Mouse (Mus musculus): ENCODE data around the gene Zfp944. TPM values are rescaled to one million over a fixed set of nuclear protein-coding genes. Genes with fewer than 3 reads are reported as not detected.
"Not testable (repeated sequence)": the region's sequence is repeated elsewhere in the genome, so short reads cannot be mapped to it uniquely, and the experiment has no call there.

Gene Zfp944
- 6.3 and 8.0 TPM in 2 replicates for polyA plus RNA-seq (2015; fragmentation: Nextera tagmentation; extraction: Ambion mirVana)

- H3K4me3 ChIP-seq (replicated peaks) = peak within 1 kb of the TSS; percentile 69
- not testable (repeated sequence) for H3K27me3 ChIP-seq; H3K9me3 ChIP-seq (replicated peaks)
- ATAC-seq (ENCODE audit: low read depth) (peak; percentile 99), DNase-seq (peak; percentile 61)
- peak within 1 kb of the TSS; percentile 79 for H3K9ac ChIP-seq
- H3K4me2 ChIP-seq = peak within 1 kb of the TSS; percentile 76
- WGBS (ENCODE audit: insufficient replicate concordance) = 0% methylated on average over 32 of the region's 43 CpGs
- H3K36me3 ChIP-seq = peaks cover 17% of the 10 kb centered on the region
- peak within 1 kb of the TSS; percentile 85 for H3K27ac ChIP-seq
- peaks cover 19% of the 10 kb centered on the region for H3K4me1 ChIP-seq (replicated peaks)
Observed at GRCm38 (mm10) chr17:22361101-22361781, at the start of gene Zfp944, which contains the start of gene Zfp758. Gene Zfp944, minus strand, starts transcription at chr17:22361400. Gene Zfp758, plus strand, starts transcription at chr17:22361453.

GRCm38 (mm10) chr17:22410756-22411155 is 49.6 kb upstream of the Zfp944 start:
- Histone ChIP-seq H3K36me3 (no peaks in the 10 kb centered on the region), H3K9me3 (replicated peaks) (no peaks in the 10 kb centered on the region), H3K27me3 (no peaks in the 10 kb centered on the region), H3K4me3 (replicated peaks) (no peak overlapping the region), H3K4me2 (no peak overlapping the region), H3K27ac (no peak overlapping the region), H3K9ac (no peak overlapping the region), H3K4me1 (replicated peaks) (no peaks in the 10 kb centered on the region)
- DNase-seq (no peak), ATAC-seq (ENCODE audit: low read depth) (no peak)
- WGBS (ENCODE audit: insufficient replicate concordance) = 36% methylated on average over 2 of the region's 2 CpGs

- no peak for ATAC-seq (ENCODE audit: low read depth)
- no peaks in the 10 kb centered on the region; the same call in 1 of the 2 replicates for H3K9me3 ChIP-seq (replicated peaks)
- H3K27me3 ChIP-seq = no peaks in the 10 kb centered on the region
- no peak for DNase-seq
- H3K9ac ChIP-seq = no peak overlapping the region
- H3K36me3 ChIP-seq = peaks cover 20% of the 10 kb centered on the region
- no peak overlapping the region for H3K4me2 ChIP-seq
- no peak overlapping the region for H3K4me3 ChIP-seq (replicated peaks)
- H3K27ac ChIP-seq = no peak overlapping the region
- peaks cover 19% of the 10 kb centered on the region for H3K4me1 ChIP-seq (replicated peaks)
- 86% methylated on average over 3 of the region's 3 CpGs for WGBS (ENCODE audit: insufficient replicate concordance)
Observed at GRCm38 (mm10) chr17:22363895-22364294, 2.7 kb upstream of the Zfp944 start.

GRCm38 (mm10) chr17:22360572-22360971 is 628 bp downstream of the Zfp944 start:
- Histone ChIP-seq H3K4me3 (replicated peaks) (peak overlapping the region; percentile 69), H3K9ac (peak overlapping the region; percentile 79), H3K4me2 (peak overlapping the region; percentile 76), H3K4me1 (replicated peaks) (peaks cover 19% of the 10 kb centered on the region), H3K9me3 (replicated peaks) (no peaks in the 10 kb centered on the region; the same call in 1 of the 2 replicates), H3K27ac (peak overlapping the region; percentile 63; the same call in 1 of the 2 replicates), H3K27me3 (no peaks in the 10 kb centered on the region), H3K36me3 (peaks cover 17% of the 10 kb centered on the region)
- ATAC-seq (ENCODE audit: low read depth) (no peak), DNase-seq (no peak)
- WGBS (ENCODE audit: insufficient replicate concordance) = 20% methylated on average over 5 of the region's 5 CpGs

GRCm38 (mm10) chr17:22352794-22353193 is 8.4 kb downstream of the Zfp944 start:
- DNase-seq = peak; percentile 12

GRCm38 (mm10) chr17:22315247-22315646 is 46.0 kb downstream of the Zfp944 start:
- 13% methylated on average over 2 of the region's 2 CpGs for WGBS (ENCODE audit: insufficient replicate concordance)
- peak overlapping the region; percentile 81 for H3K9ac ChIP-seq

More at GRCm38 (mm10) chr17:22352794-22353193, 8.4 kb downstream of the Zfp944 start:
- no peak overlapping the region for H3K9ac ChIP-seq
- H3K27me3 ChIP-seq = no peaks in the 10 kb centered on the region
- no peaks in the 10 kb centered on the region for H3K9me3 ChIP-seq (replicated peaks)
- peaks cover 9% of the 10 kb centered on the region; the same call in 1 of the 2 replicates for H3K36me3 ChIP-seq
- no peak overlapping the region for H3K4me2 ChIP-seq
- H3K4me1 ChIP-seq (replicated peaks) = no peaks in the 10 kb centered on the region
- H3K27ac ChIP-seq = no peak overlapping the region
- no peak for ATAC-seq (ENCODE audit: low read depth)
- H3K4me3 ChIP-seq (replicated peaks) = no peak overlapping the region

GRCm38 (mm10) chr17:22314730-22315226 is 46.4 kb downstream of the Zfp944 start, which contains the start of gene CT030661.1:
Gene CT030661.1, minus strand, starts transcription at chr17:22314837.
- DNase-seq (peak; percentile 86), ATAC-seq (ENCODE audit: low read depth) (peak; percentile 99)
- H3K4me2 ChIP-seq = peak within 1 kb of the TSS; percentile 65
- not testable (repeated sequence) for H3K27me3 ChIP-seq; H3K36me3 ChIP-seq; H3K4me1 ChIP-seq (replicated peaks); H3K9me3 ChIP-seq (replicated peaks)
- peak within 1 kb of the TSS; percentile 72 for H3K4me3 ChIP-seq (replicated peaks)
- WGBS (ENCODE audit: insufficient replicate concordance) = under 1% methylated on average over 20 of the region's 20 CpGs
- peak within 1 kb of the TSS; percentile 81 for H3K9ac ChIP-seq
- H3K27ac ChIP-seq = peak within 1 kb of the TSS; percentile 79

More at GRCm38 (mm10) chr17:22315247-22315646, 46.0 kb downstream of the Zfp944 start:
- H3K27me3 ChIP-seq; H3K9me3 ChIP-seq (replicated peaks); DNase-seq; ATAC-seq (ENCODE audit: low read depth); H3K4me1 ChIP-seq (replicated peaks); H3K36me3 ChIP-seq: not testable (repeated sequence)
- peak overlapping the region; percentile 72 for H3K4me3 ChIP-seq (replicated peaks)
- H3K27ac ChIP-seq = peak overlapping the region; percentile 41; the same call in 1 of the 2 replicates
- peak overlapping the region; percentile 65 for H3K4me2 ChIP-seq

GRCm38 (mm10) chr17:22314219-22314618 is 47.0 kb downstream of the Zfp944 start:
- DNase-seq; H3K27me3 ChIP-seq; H3K36me3 ChIP-seq; H3K4me1 ChIP-seq (replicated peaks); H3K9me3 ChIP-seq (replicated peaks): not testable (repeated sequence)
- Histone ChIP-seq H3K9ac (peak overlapping the region; percentile 81), H3K27ac (peak overlapping the region; percentile 79), H3K4me3 (replicated peaks) (peak overlapping the region; percentile 72), H3K4me2 (peak overlapping the region; percentile 65)
- 1% methylated on average over 3 of the region's 3 CpGs for WGBS (ENCODE audit: insufficient replicate concordance)
- ATAC-seq (ENCODE audit: low read depth) = peak; percentile 61

Other genes with a start within 250 kb of the Zfp944 start
- gene Zfp947, start 195.2 kb downstream of the Zfp944 start, polyA plus RNA-seq (2015; fragmentation: Nextera tagmentation; extraction: Ambion mirVana) = 0.47 and 0.65 TPM in 2 replicates
- gene Zfp994, start 135.8 kb downstream of the Zfp944 start, polyA plus RNA-seq (2015; fragmentation: Nextera tagmentation; extraction: Ambion mirVana) = 1.1 and 1.7 TPM in 2 replicates
- gene CT030661.1, start 46.6 kb downstream of the Zfp944 start, polyA plus RNA-seq (2015; fragmentation: Nextera tagmentation; extraction: Ambion mirVana) = 4.1 and 5.5 TPM in 2 replicates
- gene Zfp758, start 53 bp upstream of the Zfp944 start, polyA plus RNA-seq (2015; fragmentation: Nextera tagmentation; extraction: Ambion mirVana) = 4.1 and 5.7 TPM in 2 replicates
- gene Zfp946, start 62.8 kb upstream of the Zfp944 start, polyA plus RNA-seq (2015; fragmentation: Nextera tagmentation; extraction: Ambion mirVana) = 3.1 and 3.9 TPM in 2 replicates
- gene Vmn2r111, start 212.1 kb upstream of the Zfp944 start, polyA plus RNA-seq (2015; fragmentation: Nextera tagmentation; extraction: Ambion mirVana) = not detected in 2 replicates
- not detected in 2 replicates for gene Vmn2r112, start 239.6 kb upstream of the Zfp944 start, polyA plus RNA-seq (2015; fragmentation: Nextera tagmentation; extraction: Ambion mirVana)

Measured in liver, embryonic 13.5 days (tissue).